Mouse (Mus musculus): ENCODE results near the gene Rwdd2b.

The Rwdd2b gene

GRCm38 (mm10) chr16:87440184-87440686, at the start of gene Rwdd2b:
Gene Rwdd2b, minus strand, starts transcription at chr16:87440573.
- DNase-seq: peak; percentile 94

DNA sequence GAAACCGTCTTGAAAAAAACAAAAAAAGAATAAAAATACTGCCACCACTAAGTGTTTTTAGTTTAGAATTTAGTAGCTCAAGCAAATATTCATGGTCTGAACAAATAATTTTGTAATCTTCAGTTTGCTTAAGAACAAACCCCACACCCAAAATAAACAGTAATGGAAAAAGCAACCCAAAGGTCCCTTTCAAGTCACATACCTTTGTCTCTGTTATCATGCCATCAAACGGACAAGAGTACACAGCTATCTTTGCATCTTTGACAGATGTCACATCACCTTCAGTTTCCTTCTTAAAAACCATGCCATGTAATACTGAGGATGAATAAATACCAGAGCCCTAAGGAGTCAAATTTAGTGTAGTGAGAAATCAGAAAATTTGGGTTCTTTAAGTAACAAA, 48.2 kb upstream of the Rwdd2b start:
- no peak for DNase-seq

- DNase-seq: no peak
Measured at GRCm38 (mm10) chr16:87486739-87487138, 46.4 kb upstream of the Rwdd2b start.

DNA sequence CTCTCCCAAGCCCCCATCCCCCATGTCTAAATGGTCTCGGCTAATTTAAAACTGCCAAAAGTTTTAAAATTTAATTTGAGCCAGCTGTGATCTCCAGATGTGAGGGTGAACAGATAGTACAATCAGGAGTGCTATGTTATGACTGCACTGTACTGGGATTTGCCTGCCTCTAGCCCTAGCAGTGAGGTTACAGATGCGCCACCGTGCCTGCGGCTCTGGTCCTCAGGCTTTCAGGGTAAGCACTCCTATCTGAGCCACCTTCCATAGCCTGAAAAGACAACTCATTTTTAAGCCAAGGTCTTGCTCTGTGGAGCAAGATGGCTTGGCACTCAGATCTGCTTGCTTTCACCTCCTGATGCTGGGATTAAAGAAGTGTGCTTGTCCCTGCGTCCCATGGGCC, 44.0 kb upstream of the Rwdd2b start:
- no peak for DNase-seq

GRCm38 (mm10) chr16:87470579-87470978, 30.2 kb upstream of the Rwdd2b start:
- DNase-seq: no peak

DNA sequence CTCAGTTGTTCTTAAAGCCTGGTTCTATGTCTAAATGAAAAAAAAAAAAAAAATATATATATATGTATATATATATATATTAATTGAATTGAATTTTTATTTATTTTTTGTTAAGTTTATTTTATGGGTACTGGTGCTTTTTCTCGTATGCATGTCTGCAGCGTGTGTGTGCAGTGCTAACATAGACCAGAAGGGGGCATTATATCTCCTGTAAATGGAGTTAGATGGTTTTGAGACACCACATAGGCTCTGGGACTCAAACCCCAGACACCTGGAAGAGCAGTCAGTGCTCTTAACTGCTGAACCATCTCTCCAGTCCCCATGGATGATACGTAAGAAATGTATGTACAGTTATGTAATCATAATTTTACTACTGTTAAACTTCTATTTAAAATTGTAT, 18.4 kb upstream of the Rwdd2b start:
- no peak for DNase-seq

DNA sequence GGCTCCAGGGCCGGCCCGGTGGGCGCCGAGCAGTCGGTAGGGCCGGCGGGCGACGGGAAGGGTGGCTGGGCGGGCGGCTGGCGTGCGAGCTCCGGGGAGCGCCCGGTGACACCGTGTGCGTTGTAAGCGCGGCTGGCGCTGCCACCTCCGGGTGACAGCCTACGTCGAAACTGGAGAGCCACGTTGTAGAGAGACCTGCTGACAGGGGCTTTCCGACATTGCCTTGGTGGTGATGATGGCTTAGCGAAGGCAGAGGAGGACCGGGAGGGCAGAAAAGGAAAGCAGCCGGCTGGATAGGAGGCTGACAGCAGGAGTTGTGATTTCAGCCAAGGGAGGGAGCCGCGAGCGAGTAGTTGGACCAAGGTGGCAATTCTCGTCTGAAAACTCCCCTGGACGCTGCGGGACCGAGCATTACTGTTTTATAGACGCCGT, 14.8 kb upstream of the Rwdd2b start:
- no peak for DNase-seq

GRCm38 (mm10) chr16:87454419-87455179, 14.2 kb upstream of the Rwdd2b start, which contains the start of gene Usp16:
Gene Usp16, plus strand, starts transcription at chr16:87454703.
- peak; percentile 93 for DNase-seq

DNA sequence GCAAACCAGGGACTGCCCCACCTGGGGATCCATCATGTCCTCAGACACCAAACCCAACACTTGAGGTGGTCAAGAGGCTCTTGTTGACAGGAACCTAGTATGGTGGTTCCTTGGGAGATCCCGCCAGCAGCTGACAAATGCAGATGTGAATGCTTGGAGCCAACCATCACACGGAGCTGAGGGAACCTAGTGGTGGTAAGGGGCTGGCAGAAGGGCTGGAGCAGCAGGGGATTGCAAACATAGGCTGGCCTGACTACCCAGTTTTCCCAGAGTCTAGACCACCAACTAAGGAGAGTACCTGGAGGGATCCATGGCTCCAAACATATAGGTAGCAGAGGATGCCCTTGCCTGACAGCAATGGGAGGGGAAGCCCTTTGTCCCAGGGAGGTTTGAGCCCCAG, 12.9 kb upstream of the Rwdd2b start:
- no peak for DNase-seq

GRCm38 (mm10) chr16:87445528-87445927, 5.2 kb upstream of the Rwdd2b start:
- DNase-seq: no peak

- DNase-seq: no peak
Measured at GRCm38 (mm10) chr16:87445110-87445509, 4.7 kb upstream of the Rwdd2b start.

GRCm38 (mm10) chr16:87444071-87444470, 3.7 kb upstream of the Rwdd2b start:
- DNase-seq: no peak

GRCm38 (mm10) chr16:87443245-87443644, 2.9 kb upstream of the Rwdd2b start:
- no peak for DNase-seq

- DNase-seq: no peak
Measured at GRCm38 (mm10) chr16:87442291-87442690, 1.9 kb upstream of the Rwdd2b start.

DNA sequence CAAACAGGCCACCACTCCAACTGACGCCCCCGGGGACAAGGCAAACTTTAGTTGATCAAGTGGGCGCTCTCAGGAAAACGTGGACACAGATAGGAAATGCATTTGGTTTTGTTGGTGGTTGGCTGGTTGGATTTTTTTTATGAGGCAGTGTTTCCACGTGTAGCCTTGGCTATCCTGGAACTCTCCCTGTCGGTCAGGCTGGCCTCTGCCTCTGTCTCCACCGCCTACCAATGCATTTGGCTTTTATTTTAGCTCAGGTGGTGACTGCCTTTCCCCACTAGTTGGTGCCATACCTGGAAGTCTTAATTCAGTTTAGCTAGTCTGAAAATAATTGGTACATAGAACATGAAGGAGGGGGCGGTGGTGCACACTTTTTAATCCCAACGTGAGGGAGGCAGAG, 716 bp upstream of the Rwdd2b start:
- no peak for DNase-seq

DNA sequence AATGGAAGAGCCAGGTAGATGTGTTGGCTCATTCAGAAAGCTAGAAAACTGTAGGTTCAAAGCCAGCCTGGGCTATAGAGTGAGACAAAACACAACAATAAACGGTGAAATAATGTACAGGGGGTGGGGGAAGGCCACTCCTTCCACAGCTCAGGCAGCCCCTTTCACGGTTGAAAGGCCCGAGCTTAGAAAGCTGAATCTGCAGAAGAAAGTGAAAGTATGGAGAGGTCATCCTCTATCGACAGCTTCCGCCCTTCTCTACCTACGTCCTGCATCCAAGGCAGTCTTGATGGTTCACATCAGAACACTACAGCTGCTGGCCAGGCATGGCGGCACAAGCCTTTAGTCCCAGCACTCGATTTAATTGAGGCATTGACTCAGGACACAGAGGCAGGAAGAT, 1.7 kb downstream of the Rwdd2b start:
- no peak for DNase-seq

DNA sequence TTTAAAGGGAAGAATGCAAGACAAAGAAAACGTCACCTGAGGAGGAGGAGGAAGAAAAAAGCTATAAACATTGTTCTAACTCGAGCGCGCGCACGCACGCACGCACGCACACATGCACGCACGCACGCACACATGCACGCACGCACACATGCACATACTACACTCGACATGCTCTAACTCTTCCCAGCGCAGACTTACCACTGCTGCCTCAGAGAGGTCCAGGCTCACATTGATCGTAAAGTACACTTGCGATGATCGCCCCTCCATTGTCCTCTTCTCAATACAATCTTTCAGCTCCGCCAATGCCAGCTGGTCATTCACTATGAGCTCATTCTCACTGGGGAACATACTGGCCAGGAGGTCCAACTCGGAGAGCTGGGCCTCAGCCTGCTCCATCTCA, 3.3 kb downstream of the Rwdd2b start:
- DNase-seq: no peak

GRCm38 (mm10) chr16:87435411-87436205, 4.8 kb downstream of the Rwdd2b start:
- no peak for DNase-seq

GRCm38 (mm10) chr16:87434946-87435345, 5.4 kb downstream of the Rwdd2b start:
- no peak for DNase-seq

DNA sequence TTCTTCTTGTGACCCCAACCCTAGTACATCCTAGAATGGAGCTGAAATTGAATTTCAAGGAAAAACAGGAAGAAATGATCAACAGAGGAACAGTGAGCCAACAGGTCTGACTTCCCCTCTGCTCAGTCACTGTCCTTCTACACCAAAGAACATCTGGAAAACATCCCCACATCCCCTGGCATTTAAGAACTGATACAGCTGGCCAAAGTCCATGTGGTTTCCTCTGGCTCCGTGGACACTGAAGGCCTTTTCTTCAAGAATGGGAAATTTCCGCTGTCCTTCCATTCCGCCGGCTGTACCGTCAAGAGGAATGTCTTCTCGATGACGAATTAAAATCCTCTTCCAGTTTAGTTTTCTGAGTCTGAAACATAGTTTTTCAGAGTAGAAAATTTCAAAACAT, 6.1 kb downstream of the Rwdd2b start:
- DNase-seq: no peak

DNA sequence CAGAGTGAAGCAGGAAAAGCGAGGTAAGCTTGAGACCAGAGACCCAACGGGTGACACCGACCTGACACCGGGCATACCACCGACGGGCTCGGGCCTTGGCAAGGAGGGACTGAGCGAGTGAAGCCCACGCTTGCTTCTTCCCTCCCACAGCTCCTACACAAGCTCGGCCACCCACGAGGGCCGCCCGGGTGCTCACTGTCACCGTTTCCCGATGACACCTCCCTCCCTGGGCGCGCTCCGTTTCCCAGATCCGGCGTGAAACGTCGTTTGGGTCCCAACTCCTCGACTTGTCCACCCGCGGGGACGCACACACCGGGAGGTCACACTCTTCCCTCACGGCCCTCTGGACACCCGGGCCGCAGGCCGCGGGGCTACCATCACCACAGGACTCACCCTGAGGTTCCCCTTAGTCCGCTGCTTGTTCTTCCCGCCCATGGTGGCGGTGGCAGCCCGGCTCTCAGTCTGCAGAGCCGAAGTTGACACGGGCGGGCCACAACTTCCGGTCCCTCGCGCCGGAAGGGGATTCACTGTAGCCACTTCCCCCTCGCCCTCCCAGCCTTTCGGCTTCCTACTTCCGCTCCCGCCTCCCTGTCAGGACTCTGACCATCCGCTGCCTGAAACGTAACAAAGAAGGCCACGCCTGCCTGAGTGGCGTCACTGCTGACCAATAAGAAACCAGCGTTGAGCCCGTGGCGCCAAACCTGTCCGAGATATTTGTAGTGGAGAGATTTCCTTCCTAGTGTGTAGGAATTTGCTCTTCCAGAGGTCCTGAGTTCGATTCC, 8.1 kb downstream of the Rwdd2b start, which contains the start of gene Ltn1:
Ltn1 (minus strand) TSS at position 580 of the 782 bp plus-strand sequence.
- DNase-seq: peak; percentile 98

DNA sequence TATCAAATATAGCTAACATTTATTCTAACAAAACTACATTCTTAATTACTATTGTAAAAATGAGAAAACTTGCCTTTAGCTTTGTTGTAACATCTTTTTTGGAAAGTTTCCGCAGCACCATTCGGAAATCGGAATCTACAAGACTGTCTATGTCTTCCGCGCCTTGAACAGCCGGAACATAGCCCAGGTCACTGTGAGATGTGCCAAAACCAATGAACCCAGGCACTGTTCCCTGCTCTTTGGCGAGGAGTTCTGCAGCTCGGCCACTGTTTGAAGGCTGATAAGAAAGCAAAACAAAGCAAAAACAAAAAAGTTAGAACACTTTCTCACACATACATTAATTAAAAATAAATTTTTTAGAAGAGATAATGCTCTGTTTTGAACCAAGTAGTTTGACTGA, 12.9 kb downstream of the Rwdd2b start:
- no peak for DNase-seq

DNA sequence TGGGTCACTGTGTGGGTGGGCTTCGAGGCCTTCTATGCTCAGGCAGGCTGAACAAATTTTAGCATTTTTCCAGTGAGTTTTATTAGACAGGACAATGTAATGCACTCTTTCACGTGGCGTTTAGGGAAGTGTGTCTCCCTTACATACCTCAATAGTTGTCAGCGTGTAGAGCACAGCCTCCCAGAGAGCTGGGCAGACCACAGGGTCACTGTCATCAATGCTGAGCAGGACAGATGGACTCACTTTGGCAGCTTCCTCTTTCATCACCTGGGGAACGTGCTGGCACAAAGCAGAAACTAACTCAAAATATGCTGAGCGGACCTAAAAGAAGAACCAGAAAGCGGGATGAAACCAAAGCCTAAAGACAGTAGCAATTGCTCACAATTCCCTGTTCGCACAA, 19.7 kb downstream of the Rwdd2b start:
- no peak for DNase-seq
